Mouse (Mus musculus): Measurements from ENCODE around the gene Arhgef19. TPM values are rescaled to one million over a fixed set of nuclear protein-coding genes. Genes with fewer than 3 reads are reported as not detected.

The Arhgef19 gene
- polyA plus RNA-seq, 1 experiment from 2014 or later = 5.8 TPM

GRCm38 (mm10) chr4:141270201-141270940 is 31.1 kb downstream of the Arhgef19 start:
- Histone ChIP-seq H3K27me3 (ENCODE audit: control insufficient read depth, insufficient read depth, low read length) (no peaks in the 10 kb centered on the region; the same call in 1 of the 2 replicates), H3K4me2 (ENCODE audit: low read depth, low read length) (no peak overlapping the region), H3K4me1 (ENCODE audit: control insufficient read depth, insufficient read depth, low read length) (peaks cover 5% of the 10 kb centered on the region; the same call in 1 of the 2 replicates), H3K27ac (replicated peaks; ENCODE audit: low read depth, low read length) (no peak overlapping the region), H3K9ac (replicated peaks; ENCODE audit: low read length) (no peak overlapping the region), H3K36me3 (replicated peaks; ENCODE audit: control insufficient read depth, insufficient read depth, low read depth, low read length) (no peaks in the 10 kb centered on the region), H3K4me3 (ENCODE audit: low read depth, low read length) (no peak overlapping the region), H3K9me3 (replicated peaks; ENCODE audit: control insufficient read depth, low read length) (no peaks in the 10 kb centered on the region; the same call in 1 of the 2 replicates)
- no peak for DNase-seq (ENCODE audit: low spot score)
- WGBS = 62% methylated on average over 15 of the region's 15 CpGs
- ATAC-seq (replicated peaks; ENCODE audit: insufficient number of reproducible peaks, low FRiP score, low TSS enrichment, low read depth) = no peak

- Histone ChIP-seq H3K36me3 (replicated peaks; ENCODE audit: control insufficient read depth, insufficient read depth, low read depth, low read length) (no peaks in the 10 kb centered on the region), H3K9me3 (replicated peaks; ENCODE audit: control insufficient read depth, low read length) (no peaks in the 10 kb centered on the region; the same call in 1 of the 2 replicates), H3K9ac (replicated peaks; ENCODE audit: low read length) (no peak overlapping the region), H3K4me3 (ENCODE audit: low read depth, low read length) (no peak overlapping the region), H3K4me2 (ENCODE audit: low read depth, low read length) (no peak overlapping the region), H3K27me3 (ENCODE audit: control insufficient read depth, insufficient read depth, low read length) (no peaks in the 10 kb centered on the region; the same call in 1 of the 2 replicates), H3K27ac (replicated peaks; ENCODE audit: low read depth, low read length) (no peak overlapping the region), H3K4me1 (ENCODE audit: control insufficient read depth, insufficient read depth, low read length) (peaks cover 5% of the 10 kb centered on the region; the same call in 1 of the 2 replicates)
- WGBS = 70% methylated on average over 7 of the region's 7 CpGs
- ATAC-seq (replicated peaks; ENCODE audit: insufficient number of reproducible peaks, low FRiP score, low TSS enrichment, low read depth) (no peak), DNase-seq (ENCODE audit: low spot score) (no peak)
Measured at GRCm38 (mm10) chr4:141271228-141271627, 31.9 kb downstream of the Arhgef19 start.

GRCm38 (mm10) chr4:141271721-141272120 is 32.4 kb downstream of the Arhgef19 start:
- no peak overlapping the region for H3K27ac ChIP-seq (replicated peaks; ENCODE audit: low read depth, low read length)
- WGBS = 73% methylated on average over 6 of the region's 6 CpGs
- no peak overlapping the region for H3K4me2 ChIP-seq (ENCODE audit: low read depth, low read length)
- no peaks in the 10 kb centered on the region for H3K9me3 ChIP-seq (replicated peaks; ENCODE audit: control insufficient read depth, low read length)
- H3K4me3 ChIP-seq (ENCODE audit: low read depth, low read length) = no peak overlapping the region
- DNase-seq (ENCODE audit: low spot score) (no peak), ATAC-seq (replicated peaks; ENCODE audit: insufficient number of reproducible peaks, low FRiP score, low TSS enrichment, low read depth) (no peak)
- no peak overlapping the region for H3K9ac ChIP-seq (replicated peaks; ENCODE audit: low read length)
- peaks cover 5% of the 10 kb centered on the region; the same call in 1 of the 2 replicates for H3K4me1 ChIP-seq (ENCODE audit: control insufficient read depth, insufficient read depth, low read length)
- no peaks in the 10 kb centered on the region for H3K36me3 ChIP-seq (replicated peaks; ENCODE audit: control insufficient read depth, insufficient read depth, low read depth, low read length)
- H3K27me3 ChIP-seq (ENCODE audit: control insufficient read depth, insufficient read depth, low read length) = no peaks in the 10 kb centered on the region; the same call in 1 of the 2 replicates

GRCm38 (mm10) chr4:141272878-141273277 is 33.6 kb downstream of the Arhgef19 start:
- H3K9ac ChIP-seq (replicated peaks; ENCODE audit: low read length) = peak overlapping the region; percentile 37; the same call in 1 of the 2 replicates
- no peak overlapping the region for H3K4me3 ChIP-seq (ENCODE audit: low read depth, low read length)
- no peaks in the 10 kb centered on the region; the same call in 1 of the 2 replicates for H3K27me3 ChIP-seq (ENCODE audit: control insufficient read depth, insufficient read depth, low read length)
- no peaks in the 10 kb centered on the region for H3K9me3 ChIP-seq (replicated peaks; ENCODE audit: control insufficient read depth, low read length)
- no peak overlapping the region for H3K27ac ChIP-seq (replicated peaks; ENCODE audit: low read depth, low read length)
- peak overlapping the region; percentile 23 for H3K4me2 ChIP-seq (ENCODE audit: low read depth, low read length)
- DNase-seq (ENCODE audit: low spot score) (no peak), ATAC-seq (replicated peaks; ENCODE audit: insufficient number of reproducible peaks, low FRiP score, low TSS enrichment, low read depth) (no peak)
- WGBS = 14% methylated on average over 14 of the region's 14 CpGs
- H3K36me3 ChIP-seq (replicated peaks; ENCODE audit: control insufficient read depth, insufficient read depth, low read depth, low read length) = no peaks in the 10 kb centered on the region
- peaks cover 5% of the 10 kb centered on the region; the same call in 1 of the 2 replicates for H3K4me1 ChIP-seq (ENCODE audit: control insufficient read depth, insufficient read depth, low read length)

GRCm38 (mm10) chr4:141273296-141273695 is 34.0 kb downstream of the Arhgef19 start:
- H3K9ac ChIP-seq (replicated peaks; ENCODE audit: low read length) = peak overlapping the region; percentile 37; the same call in 1 of the 2 replicates
- no peaks in the 10 kb centered on the region for H3K36me3 ChIP-seq (replicated peaks; ENCODE audit: control insufficient read depth, insufficient read depth, low read depth, low read length)
- peak; percentile 74 for ATAC-seq (replicated peaks; ENCODE audit: insufficient number of reproducible peaks, low FRiP score, low TSS enrichment, low read depth)
- peak overlapping the region; percentile 23 for H3K4me2 ChIP-seq (ENCODE audit: low read depth, low read length)
- H3K27ac ChIP-seq (replicated peaks; ENCODE audit: low read depth, low read length) = no peak overlapping the region
- peak; percentile 91 for DNase-seq (ENCODE audit: low spot score)
- no peaks in the 10 kb centered on the region; the same call in 1 of the 2 replicates for H3K27me3 ChIP-seq (ENCODE audit: control insufficient read depth, insufficient read depth, low read length)
- no peak overlapping the region for H3K4me3 ChIP-seq (ENCODE audit: low read depth, low read length)
- H3K9me3 ChIP-seq (replicated peaks; ENCODE audit: control insufficient read depth, low read length) = no peaks in the 10 kb centered on the region
- 20% methylated on average over 12 of the region's 12 CpGs for WGBS
- peaks cover 9% of the 10 kb centered on the region for H3K4me1 ChIP-seq (ENCODE audit: control insufficient read depth, insufficient read depth, low read length)

GRCm38 (mm10) chr4:141274485-141275341 is 35.4 kb downstream of the Arhgef19 start:
- peak; percentile 26 for ATAC-seq (replicated peaks; ENCODE audit: insufficient number of reproducible peaks, low FRiP score, low TSS enrichment, low read depth)
- H3K4me2 ChIP-seq (ENCODE audit: low read depth, low read length) = no peak overlapping the region
- no peaks in the 10 kb centered on the region for H3K36me3 ChIP-seq (replicated peaks; ENCODE audit: control insufficient read depth, insufficient read depth, low read depth, low read length)
- peaks cover 10% of the 10 kb centered on the region for H3K4me1 ChIP-seq (ENCODE audit: control insufficient read depth, insufficient read depth, low read length)
- H3K4me3 ChIP-seq (ENCODE audit: low read depth, low read length) = no peak overlapping the region
- DNase-seq (ENCODE audit: low spot score) = no peak
- WGBS = 35% methylated on average over 23 of the region's 23 CpGs
- no peak overlapping the region for H3K27ac ChIP-seq (replicated peaks; ENCODE audit: low read depth, low read length)
- H3K27me3 ChIP-seq (ENCODE audit: control insufficient read depth, insufficient read depth, low read length) = no peaks in the 10 kb centered on the region; the same call in 1 of the 2 replicates
- H3K9ac ChIP-seq (replicated peaks; ENCODE audit: low read length) = peak overlapping the region; percentile 0; the same call in 1 of the 2 replicates
- H3K9me3 ChIP-seq (replicated peaks; ENCODE audit: control insufficient read depth, low read length) = no peaks in the 10 kb centered on the region

- Histone ChIP-seq H3K4me1 (ENCODE audit: control insufficient read depth, insufficient read depth, low read length) (peaks cover 7% of the 10 kb centered on the region), H3K4me3 (ENCODE audit: low read depth, low read length) (no peak overlapping the region), H3K36me3 (replicated peaks; ENCODE audit: control insufficient read depth, insufficient read depth, low read depth, low read length) (no peaks in the 10 kb centered on the region), H3K27me3 (ENCODE audit: control insufficient read depth, insufficient read depth, low read length) (no peaks in the 10 kb centered on the region), H3K27ac (replicated peaks; ENCODE audit: low read depth, low read length) (no peak overlapping the region), H3K9ac (replicated peaks; ENCODE audit: low read length) (no peak overlapping the region), H3K9me3 (replicated peaks; ENCODE audit: control insufficient read depth, low read length) (no peaks in the 10 kb centered on the region), H3K4me2 (ENCODE audit: low read depth, low read length) (no peak overlapping the region)
- no peak for ATAC-seq (replicated peaks; ENCODE audit: insufficient number of reproducible peaks, low FRiP score, low TSS enrichment, low read depth)
- no peak for DNase-seq (ENCODE audit: low spot score)
- WGBS = 88% methylated on average over 8 of the region's 8 CpGs
Measured at GRCm38 (mm10) chr4:141277157-141277556, 37.9 kb downstream of the Arhgef19 start.

Measured in embryonic facial prominence, embryonic 11.5 days (tissue).